Mouse (Mus musculus): ENCODE data around the gene Rnf146.
"Not testable (repeated sequence)": the region's sequence is repeated elsewhere in the genome, so short reads cannot be mapped to it uniquely, and the experiment has no call there.

Gene Rnf146

DNA sequence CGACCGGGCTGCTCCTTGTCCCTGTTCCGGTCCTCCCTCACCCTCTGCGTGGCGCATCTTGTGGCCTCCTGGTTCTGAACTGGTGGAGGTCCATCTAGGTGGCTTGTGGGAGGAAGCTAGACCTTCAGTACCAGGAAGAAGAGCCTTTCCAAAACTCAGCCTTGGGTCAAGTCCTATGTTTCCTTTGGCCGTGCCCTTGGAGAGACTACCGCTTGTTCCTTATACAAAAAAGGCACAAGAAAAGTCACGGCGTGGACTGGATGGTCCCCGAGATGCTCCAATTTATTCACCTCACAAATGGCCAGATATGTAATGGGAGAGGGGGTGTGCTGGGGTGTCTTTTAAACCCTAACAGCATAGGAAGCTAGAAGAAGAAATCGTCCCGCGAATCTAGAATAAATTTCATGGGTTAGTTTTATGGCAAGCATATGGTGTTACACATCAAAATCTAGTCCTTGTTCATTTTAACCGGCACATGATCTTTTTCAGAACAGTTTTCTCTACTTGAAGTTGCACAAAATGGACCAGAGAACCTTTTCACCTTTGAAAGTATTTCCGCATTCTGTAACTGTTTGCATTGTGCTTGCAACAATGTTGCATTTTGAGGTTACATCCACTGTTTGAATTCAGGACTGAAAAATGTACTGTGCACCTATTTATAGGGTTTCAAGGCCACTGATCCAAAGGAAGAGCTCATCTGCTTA is at the start of gene Rnf146:
TSS of gene Rnf146 (minus strand) at position 246 of the 704 bp plus-strand sequence.
- DNase-seq (ENCODE audit: low spot score in 2 of 2), result no peak

DNA sequence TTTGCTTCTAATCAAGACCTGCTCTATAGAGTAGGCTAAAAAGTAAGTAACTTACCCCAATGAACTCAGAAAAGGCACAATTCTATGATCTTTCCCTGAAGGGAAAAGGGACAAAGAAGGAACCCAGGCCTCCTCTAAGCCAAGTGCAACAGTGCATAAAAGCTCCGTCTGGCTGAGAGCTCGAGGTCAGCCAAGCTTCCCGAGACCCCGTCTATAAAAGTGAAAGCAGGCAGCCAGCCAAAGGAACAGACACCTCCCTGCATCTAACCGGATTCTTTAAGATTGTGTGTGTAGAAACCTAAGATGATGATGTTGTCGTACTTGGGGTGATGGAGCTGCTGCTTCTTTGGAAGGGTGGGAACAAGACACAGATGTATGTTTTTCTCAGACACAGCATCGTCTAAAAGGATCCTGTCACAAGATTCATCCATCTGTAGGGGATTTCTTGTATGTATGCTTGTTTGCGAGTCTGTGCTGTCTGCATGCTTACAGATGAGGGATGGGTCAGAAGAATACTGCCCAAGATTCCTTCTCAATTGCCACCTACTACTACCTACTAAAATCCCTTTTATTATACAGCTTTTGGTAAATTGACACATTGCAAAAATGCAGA is 40.5 kb upstream of the Rnf146 start:
- DNase-seq (ENCODE audit: low spot score in 2 of 2), result no peak

DNA sequence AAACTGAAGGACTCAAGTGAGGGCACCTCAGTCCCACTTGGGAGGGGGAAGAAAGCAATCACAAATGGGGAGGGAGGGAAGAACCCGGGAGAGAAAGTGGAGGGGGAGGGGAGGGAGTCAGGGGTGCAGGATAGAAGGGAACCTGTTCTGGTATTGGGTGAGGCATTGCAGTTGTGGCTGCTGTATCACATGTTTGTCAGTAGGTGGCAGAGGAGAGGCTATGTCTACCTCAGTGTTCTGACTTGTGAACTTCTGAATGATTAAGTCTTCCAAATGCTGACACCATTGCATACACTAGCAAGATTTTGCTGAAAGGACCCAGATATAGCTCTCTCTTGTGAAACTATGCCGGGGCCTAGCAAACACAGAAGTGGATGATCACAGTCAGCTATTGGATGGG is 32.6 kb upstream of the Rnf146 start:
- not testable (repeated sequence) for DNase-seq (ENCODE audit: low spot score in 2 of 2)

DNA sequence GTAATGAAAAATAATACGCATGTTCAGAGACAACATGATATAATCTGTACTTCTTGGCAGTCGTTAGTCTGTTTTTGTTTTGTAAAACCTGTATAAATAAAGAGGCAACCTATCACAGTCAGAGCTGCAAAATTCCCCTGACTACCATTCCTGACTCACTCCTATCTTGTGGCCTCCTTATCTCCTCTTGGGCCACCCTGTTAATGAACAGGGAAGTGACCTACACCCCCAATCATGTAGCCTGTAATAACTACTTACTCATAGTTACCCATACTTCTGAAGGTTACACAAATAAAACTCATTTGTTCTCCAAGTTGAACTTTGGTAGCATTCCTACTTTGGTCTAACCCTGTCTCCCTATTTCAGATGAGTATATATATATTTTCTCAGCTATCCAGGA is 19.3 kb upstream of the Rnf146 start:
- no peak for DNase-seq (ENCODE audit: low spot score in 2 of 2)

DNA sequence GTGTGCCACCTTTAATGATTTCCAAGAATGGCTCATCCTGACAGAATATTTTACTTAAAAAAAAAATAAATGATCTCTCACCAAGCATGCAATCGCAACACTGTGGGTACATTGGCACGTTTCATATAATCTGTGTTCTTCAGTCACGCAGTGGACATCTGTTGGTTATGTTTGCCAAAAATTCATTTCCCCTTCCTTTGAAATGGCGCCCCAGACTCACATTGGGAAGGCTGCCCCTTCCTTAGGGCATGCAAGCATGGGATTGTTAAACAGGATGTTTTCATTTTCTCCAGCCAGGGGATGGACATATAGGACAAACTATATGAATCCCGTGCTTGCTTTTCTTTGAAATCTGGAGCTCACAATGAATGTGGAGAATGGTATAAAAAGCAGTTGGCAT is 11.8 kb upstream of the Rnf146 start:
- DNase-seq (ENCODE audit: low spot score in 2 of 2), result no peak

DNA sequence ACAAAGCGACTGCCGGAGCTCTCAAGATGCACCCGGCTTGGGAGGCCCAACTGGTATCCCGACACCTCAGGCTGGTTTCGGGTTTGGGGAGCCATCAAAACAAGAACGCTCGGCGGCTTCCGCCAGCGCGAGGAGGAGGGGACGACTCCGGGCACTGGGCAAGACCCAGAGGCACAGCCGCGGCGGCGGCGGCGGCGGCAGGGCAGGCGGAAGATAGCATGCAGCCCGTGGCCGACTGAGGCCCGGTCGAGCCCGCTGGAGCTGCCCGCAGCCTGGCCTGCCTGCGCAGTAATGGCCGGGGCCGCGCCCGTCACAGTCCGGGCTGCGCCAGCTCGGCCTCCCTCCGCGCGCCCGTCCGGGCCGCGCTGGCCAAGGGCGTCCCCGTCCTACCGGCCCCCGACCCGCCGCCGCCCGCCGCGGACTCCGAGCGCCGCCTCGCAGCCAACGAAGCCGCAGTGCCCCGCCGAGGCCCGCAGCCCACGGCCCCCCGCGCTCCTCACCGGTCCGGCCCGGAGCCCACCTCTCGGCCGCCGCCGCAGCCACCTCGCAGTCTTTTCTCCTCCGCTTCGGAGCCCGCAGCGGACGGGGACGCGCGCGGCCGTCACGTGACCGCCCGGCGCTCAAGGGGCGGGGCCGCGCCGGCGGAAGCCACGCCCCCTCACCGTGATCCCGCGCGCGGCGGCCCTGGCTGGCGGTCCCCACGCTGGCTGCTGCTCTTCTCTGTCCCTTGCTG is 612 bp downstream of the Rnf146 start:
- DNase-seq (ENCODE audit: low spot score in 2 of 2), result peak; percentile 84 to 86

DNA sequence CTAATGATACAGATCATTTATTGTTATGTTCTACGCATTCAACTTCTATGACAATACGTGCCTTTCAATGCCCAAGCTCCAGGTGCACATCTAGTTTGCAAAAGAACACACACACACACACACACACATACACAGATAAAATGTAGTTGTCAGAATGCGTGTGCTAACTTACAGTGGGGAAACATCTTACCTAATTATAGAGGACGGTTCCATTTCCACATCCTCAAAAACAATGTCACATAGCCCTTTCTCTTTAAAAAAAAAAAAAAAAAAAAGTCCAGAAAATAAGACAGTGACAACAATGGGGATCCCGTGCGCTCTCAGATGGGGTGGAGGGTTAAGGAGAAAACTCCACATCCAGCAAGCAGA is 1.2 kb downstream of the Rnf146 start:
- DNase-seq (ENCODE audit: low spot score in 2 of 2), result no peak

DNA sequence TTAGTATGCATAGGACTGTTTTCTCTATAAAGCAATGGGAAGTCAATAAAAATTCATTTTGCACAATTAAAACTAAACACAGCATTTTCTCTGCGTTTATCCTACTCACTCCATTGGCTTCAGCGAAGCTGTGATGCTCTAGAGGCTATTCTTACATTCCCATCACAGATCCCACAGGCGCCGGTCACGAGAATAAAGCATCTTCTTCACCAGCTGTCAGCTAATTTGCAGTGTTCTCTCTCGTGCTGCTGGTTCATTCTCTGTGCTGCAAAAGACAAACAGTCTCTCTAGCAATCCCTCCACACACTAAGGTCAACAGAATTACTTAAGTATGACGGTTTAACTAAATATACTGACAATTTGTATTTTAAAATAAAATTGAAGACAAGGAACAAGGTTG is 8.1 kb downstream of the Rnf146 start:
- DNase-seq (ENCODE audit: low spot score in 2 of 2), result no peak

DNA sequence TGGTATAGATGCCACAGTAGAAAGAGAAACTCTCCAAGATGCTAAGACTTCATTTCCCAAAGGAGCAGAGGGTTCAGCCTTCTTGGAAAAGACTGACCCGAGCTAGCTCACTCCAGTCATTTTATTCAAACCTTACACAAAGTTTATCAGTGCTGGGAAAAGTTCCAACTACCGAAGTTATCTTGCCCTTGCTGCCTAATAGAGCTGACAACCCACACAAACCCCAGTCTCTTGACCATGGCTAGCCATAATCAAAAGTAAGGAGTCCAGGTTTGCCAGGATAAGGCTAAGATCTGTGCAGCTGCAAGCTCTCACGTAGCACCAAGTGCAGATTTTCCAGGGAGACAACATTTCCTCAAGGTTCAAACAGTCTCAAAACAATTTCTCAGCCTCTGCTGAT is 9.7 kb downstream of the Rnf146 start:
- no peak for DNase-seq (ENCODE audit: low spot score in 2 of 2)

DNA sequence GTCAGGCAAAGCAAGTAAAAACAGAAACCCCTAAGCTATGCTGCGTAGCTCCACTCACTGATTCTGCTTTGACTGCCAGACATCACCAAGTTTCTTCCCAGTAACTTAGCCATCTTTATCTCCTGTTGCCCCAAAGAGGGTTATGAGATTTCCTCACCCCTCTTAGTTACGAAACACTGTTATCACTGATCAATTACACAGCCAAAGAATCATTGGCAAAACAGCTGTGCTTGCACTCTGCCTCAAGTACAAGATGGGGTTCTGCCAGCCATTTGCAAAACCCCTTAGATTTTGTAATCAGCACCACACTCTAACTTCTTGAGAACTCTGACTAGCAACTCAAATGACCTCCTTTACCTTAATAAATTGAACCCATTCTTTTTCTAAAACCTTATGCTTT is 10.8 kb downstream of the Rnf146 start:
- DNase-seq (ENCODE audit: low spot score in 2 of 2), result no peak

DNA sequence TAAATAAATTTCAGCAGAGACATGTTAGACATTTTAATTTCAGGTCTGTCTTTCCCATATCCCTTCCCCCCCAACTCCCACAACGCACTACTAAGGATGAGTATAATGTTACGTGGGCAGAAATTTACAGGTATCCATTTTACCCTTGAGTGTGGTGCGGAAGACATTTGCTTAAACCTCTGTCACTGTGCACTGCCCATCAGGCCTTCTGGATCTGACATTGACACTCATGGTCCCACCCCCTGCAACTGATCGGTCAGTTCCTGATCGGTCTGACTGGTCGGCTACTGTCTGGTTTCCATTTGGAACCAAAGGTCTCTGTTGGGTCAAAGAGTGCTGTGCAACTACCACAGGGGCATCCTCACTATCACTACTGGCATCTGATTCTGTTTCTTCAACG is 15.6 kb downstream of the Rnf146 start:
- DNase-seq (ENCODE audit: low spot score in 2 of 2), result no peak

DNA sequence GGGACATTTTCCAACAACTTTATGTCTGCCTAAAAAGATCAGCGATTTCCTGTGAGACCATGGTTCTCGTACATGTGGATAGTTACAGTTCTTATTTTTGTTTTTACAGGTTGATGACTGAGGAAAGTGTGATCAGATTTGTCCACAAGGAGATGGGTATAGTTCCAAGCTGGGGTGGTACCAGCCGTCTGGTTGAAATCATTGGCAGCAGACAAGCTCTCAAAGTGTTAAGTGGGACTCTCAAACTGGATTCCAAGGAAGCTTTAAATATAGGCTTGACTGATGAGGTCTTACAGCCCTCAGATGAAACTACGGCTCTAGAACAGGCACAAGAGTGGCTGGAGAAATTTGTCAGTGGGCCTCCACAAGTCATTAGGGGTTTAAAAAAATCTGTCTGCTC is 18.0 kb downstream of the Rnf146 start:
- no peak for DNase-seq (ENCODE audit: low spot score in 2 of 2)

DNA sequence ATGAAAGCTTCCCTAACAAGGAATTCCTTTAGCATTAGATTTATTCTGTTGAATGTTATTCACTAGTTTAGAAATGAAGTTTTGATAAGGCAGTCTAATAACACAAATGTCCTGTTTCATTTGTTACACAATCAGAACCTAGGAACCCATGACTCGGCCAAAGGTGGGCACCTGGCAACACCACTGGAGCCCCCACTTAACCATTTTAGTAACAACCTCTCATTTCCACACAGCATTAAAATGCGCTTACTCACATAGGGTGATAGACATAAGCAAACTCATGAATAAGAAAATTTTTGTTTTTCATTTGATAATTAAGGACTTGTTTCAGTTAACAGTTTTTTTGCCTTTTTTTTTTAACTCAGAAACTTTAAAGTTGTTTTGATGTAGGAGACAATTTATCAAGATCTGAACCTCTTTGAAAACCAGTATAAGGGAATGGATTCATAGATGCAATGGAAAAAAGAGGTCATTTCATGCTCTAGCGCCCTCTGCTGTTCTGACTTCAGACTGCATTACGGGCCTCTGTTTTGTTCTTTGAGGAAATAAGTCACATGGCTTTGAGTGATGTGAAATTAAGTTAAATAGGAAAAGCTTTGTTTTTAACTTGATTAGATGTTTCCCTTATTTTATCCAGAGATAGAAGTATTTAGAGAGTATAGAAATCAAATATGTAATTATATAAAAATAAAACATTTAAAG is 23.7 kb downstream of the Rnf146 start:
- DNase-seq (ENCODE audit: low spot score in 2 of 2), result peak; percentile 45 to 64

DNA sequence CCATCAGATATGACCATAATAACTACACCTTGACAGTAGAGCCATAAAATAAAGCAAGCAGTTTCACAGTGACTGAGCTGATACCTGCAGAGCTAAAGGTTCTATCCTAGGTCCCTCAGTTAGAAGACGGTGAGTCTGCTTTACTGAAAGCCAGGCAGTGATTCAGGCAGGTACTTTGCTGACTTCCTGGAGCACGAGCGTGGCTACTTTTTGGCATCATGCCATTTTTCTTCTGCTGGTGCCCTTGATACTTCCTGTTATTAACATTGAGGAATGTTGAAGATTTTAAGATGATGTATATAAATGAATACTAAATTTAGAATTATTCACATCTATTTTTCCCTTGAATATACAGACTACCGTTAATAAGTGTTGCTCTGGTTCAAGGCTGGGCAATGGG is 28.4 kb downstream of the Rnf146 start:
- no peak for DNase-seq (ENCODE audit: low spot score in 2 of 2)

DNA sequence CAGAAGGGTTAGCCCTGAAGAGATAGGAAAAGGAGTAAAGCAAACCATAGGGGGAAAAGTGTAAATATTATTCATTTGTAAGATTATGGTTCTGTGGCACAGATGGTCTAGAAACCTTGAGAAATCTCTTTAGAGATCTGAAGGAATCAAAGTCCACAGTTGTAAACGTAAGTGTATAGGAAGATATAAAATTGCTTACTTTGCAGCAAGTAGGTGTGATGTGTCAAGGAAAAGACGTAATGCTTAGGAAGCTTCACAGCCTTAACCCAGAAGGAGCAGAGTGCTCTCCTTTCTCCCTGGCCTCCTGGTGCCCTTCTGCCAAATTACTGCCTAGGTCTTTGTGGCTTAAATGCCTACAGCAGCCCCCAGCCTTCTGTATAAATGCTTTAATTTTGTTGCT is 37.4 kb downstream of the Rnf146 start:
- DNase-seq (ENCODE audit: low spot score in 2 of 2), result no peak

DNA sequence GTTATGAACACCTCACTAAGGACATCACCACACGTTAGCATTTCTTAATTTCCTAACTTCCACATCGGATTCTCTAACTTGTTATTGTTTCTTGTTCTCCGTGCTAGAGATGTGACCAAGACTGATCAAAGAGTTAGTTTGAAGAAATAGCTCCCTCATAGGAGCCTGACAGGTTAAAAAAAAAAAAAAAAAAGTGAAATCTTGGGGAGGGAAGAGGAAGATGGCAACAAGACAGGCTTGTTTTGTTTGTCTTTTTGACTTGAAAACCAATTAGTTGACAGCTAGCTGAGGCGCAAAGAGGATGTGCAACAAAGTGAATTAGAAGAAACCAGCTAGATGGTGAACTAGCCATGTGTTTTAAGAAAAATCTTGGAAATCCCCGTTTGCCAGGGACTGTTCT is 48.3 kb downstream of the Rnf146 start:
- no peak for DNase-seq (ENCODE audit: low spot score in 2 of 2)

DNA sequence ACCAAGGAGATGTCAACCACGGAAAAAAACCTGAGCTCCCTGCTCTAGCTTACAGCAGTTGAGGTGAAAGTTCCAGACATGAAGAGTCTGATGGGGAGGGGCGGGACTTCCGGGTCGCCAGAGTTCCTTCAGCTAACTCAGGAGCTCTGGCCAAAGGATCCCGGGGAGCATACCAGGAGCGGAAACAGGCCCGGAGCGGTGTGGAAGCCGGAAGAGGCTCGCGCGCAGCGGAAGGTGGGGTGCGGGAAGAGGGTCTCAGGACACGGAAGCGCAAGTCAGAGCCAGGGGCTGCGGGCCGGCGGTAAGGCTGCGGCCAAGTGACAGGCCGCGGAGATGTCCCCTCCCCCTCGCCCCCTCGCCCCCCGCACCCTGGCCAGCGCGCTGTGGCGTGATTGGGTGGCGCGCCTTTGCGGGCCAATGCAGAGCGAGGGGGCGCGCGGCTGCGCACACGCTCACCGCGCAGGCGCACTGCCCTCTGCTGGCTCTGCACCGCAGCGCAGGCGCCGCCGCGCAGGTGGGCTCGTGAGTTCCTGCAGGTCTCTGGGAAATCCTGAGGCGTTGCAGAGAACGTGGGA is 49.1 kb downstream of the Rnf146 start, which contains the start of gene Echdc1:
TSS of gene Echdc1 (plus strand) at position 103 of the 575 bp plus-strand sequence.
- peak; percentile 76 to 86 for DNase-seq (ENCODE audit: low spot score in 2 of 2)

DNA sequence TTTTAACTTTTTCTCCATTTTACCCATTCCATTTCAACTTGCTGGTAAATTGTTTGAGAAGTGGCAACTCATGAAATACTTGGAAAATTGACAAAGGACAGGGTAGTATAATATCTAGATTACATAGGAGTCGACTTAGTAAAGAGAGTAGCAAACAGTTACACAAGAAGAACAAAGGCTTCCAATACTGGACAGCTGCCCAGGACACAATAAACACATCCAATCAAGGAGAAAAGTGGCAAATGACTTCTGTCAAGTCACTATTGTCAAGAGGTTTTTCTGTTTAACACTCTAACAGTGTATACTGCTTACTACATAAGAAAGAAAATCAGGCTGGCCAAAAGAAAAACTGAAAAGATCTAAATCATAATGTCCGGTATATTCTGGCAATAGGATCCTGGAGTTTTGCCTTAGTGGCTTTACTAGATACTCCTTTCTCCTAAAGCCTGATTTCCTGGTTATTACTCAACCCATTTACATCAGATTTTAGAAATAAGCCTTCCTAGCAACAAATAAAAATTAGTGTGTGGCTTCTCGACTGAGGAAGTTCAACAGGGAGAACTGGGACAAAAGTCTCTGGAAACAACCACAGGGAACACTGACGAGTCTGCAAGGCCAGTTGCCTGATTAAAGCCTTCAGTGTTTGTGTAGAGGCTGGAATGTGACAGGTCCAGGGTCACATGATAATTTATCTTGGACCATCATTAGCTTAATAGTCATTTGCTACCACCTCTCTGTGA is 50.6 kb downstream of the Rnf146 start:
- DNase-seq (ENCODE audit: low spot score in 2 of 2), result peak in 1 of 2 experiments; percentile 4

DNA sequence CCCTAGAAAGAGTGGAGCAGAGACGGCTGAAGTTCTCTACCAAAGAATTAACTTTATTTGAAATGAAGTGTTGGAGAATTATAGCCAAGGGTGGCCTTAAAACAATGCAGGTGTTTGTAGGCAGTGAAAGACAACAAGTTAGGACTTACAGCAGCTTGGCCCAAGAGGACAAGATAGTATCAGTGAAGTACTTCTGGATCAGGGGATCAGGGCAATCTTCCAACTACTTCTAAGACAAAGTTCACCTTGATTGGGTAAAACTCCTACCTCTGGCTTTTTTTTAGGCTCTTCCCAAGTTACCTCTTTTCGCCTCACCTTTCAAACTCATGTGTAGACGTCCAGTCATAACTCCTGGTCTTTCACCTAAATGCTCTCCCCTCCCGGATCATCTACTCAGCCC is 60.0 kb downstream of the Rnf146 start:
- no peak for DNase-seq (ENCODE audit: low spot score in 2 of 2)
